Mouse (Mus musculus): ENCODE results near the gene Art5.

GRCm38 (mm10) chr7:102103555-102103954 lies 5.7 kb downstream of the Art5 start:
- TF ChIP-seq EP300 (IDR thresholded peaks at IDR 0.05; ENCODE audit: low read depth) (no peak), CTCF (IDR thresholded peaks at IDR 0.05; ENCODE audit: low read depth) (no peak)

Measured in heart, postnatal 0 days (tissue).